Mouse (Mus musculus) embryonic fibroblast, embryonic 13.5 days (primary cell): ENCODE results near the gene Syt2.

Experiments used
- CTCF ChIP-seq: IDR thresholded peaks from 2 replicates; pipeline ENCODE4 v1.5.1; 2011; ENCODE audit warnings: mild to moderate bottlenecking, control low read depth, low read length, moderate library complexity, borderline replicate concordance; ENCODE audit not compliant: insufficient read depth
- POLR2A ChIP-seq: IDR thresholded peaks from 2 replicates; pipeline ENCODE4 v1.6.1; 2011; ENCODE audit warnings: low read depth, mild to moderate bottlenecking, control low read depth, low read length, moderate library complexity

GRCm38 (mm10) chr1:134700151-134700550, 53.7 kb downstream of the Syt2 start:
- TF ChIP-seq CTCF: no peak
- TF ChIP-seq POLR2A: no peak
